22 mouse cellular contexts compared by ENCODE assay signal in the genomic region with DNA sequence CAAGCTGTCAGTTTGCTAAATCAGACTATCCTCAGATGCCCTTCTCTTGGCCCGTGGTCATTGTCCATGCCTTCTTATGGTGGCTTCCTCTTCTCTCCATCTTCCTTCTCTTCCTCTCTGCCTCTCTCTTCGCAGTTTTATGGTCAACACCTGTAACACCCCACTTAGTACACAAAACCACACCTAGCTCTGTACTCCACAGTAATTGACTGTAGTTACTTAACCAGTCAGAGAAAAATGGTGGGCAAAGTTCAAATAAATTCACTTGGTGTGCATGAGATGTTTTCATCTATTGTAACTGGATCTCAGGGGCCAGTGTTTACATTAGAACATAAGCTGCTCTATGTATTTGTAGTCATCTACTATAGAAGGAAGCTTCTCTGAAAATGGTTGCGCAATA.
DNase-seq lines count a peak whose midpoint lies in the region; ATAC-seq and TF ChIP-seq lines count a peak whose summit lies in the region.
"Had no signal": no experiment of that assay in that cellular context is flagged by ENCODE, and none has a peak within 500 bp of the region (broad histone marks: within the 10 kb centered on the region; RNA-seq: fewer than 3 reads in every experiment).

No protein-coding gene starts in this region.

- DNase-seq in large intestine, adult 2 months (ENCODE audit: low read depth, low spot score): peak; percentile 25
- DNase-seq in layer of hippocampus, postnatal 25 days (ENCODE audit: extremely low spot score in 1 of 2, low spot score in 1 of 2): no peak
- DNase-seq in left cerebral cortex, adult 11 months (ENCODE audit: low spot score): no peak
- no peak for DNase-seq in hindbrain, embryonic 14.5 days (ENCODE audit: low spot score)
- DNase-seq in layer of hippocampus, adult 9-10 months (ENCODE audit: low spot score): no peak
- DNase-seq: adrenal gland, adult 2 months; adrenal gland, postnatal 10 days; adrenal gland, postnatal 25 days; B cell, adult 2 months; cerebellum, adult 11 months; cerebellum, adult 18-20 months; cerebellum, adult 8-10 months; cerebellum, adult 9-11 months; cerebellum, postnatal 14 days; cerebellum, postnatal 36 days; forebrain, postnatal 0 days had no signal

- no peaks in the 10 kb centered on the region for H3K9me3 ChIP-seq in intestine, embryonic 16.5 days (ENCODE audit: control insufficient read depth, low read length)
- no peaks in the 10 kb centered on the region for H3K9me3 ChIP-seq in hindbrain, embryonic 14.5 days (ENCODE audit: control insufficient read depth, low read length)
- H3K9me3 ChIP-seq: embryonic facial prominence, embryonic 10.5 days; embryonic facial prominence, embryonic 12.5 days; forebrain, embryonic 13.5 days; forebrain, embryonic 15.5 days had no signal

- H3K4me3 ChIP-seq in C2C12 (ENCODE audit: insufficient read depth, poor library complexity, severe bottlenecking): no peak overlapping the region
- H3K4me3 ChIP-seq in intestine, embryonic 16.5 days (ENCODE audit: low read length): no peak overlapping the region
- H3K4me3 ChIP-seq in hindbrain, embryonic 14.5 days (replicated peaks; ENCODE audit: low read length): no peak overlapping the region
- H3K4me3 ChIP-seq: embryonic facial prominence, embryonic 10.5 days; embryonic facial prominence, embryonic 12.5 days; forebrain, embryonic 13.5 days; forebrain, embryonic 15.5 days had no signal

- H3K27me3 ChIP-seq in C2C12 (ENCODE audit: control insufficient read depth, insufficient read depth, insufficient read length): no peaks in the 10 kb centered on the region
- H3K27me3 ChIP-seq in intestine, embryonic 16.5 days (replicated peaks; ENCODE audit: control insufficient read depth, insufficient read depth, low read length): no peaks in the 10 kb centered on the region
- H3K27me3 ChIP-seq in hindbrain, embryonic 14.5 days (ENCODE audit: control insufficient read depth, insufficient read depth, low read length): no peaks in the 10 kb centered on the region
- H3K27me3 ChIP-seq: embryonic facial prominence, embryonic 12.5 days; forebrain, embryonic 13.5 days; forebrain, embryonic 15.5 days had no signal

- H3ac ChIP-seq in C2C12 (ENCODE audit: control insufficient read depth, insufficient read length, low read depth): no peak overlapping the region

- no peaks in the 10 kb centered on the region for H3K36me3 ChIP-seq in C2C12 (ENCODE audit: control insufficient read depth, insufficient read depth)
- no peaks in the 10 kb centered on the region for H3K36me3 ChIP-seq in intestine, embryonic 16.5 days (ENCODE audit: control insufficient read depth, insufficient read depth, low read length)
- no peaks in the 10 kb centered on the region for H3K36me3 ChIP-seq in hindbrain, embryonic 14.5 days (replicated peaks; ENCODE audit: control insufficient read depth, insufficient read depth)
- H3K36me3 ChIP-seq: embryonic facial prominence, embryonic 10.5 days; embryonic facial prominence, embryonic 12.5 days; forebrain, embryonic 15.5 days had no signal

- no peaks in the 10 kb centered on the region for H3K79me2 ChIP-seq in C2C12 (ENCODE audit: control insufficient read depth, insufficient read depth)

- H3K4me2 ChIP-seq in intestine, embryonic 16.5 days (ENCODE audit: low read depth, low read length): no peak overlapping the region
- H3K4me2 ChIP-seq in hindbrain, embryonic 14.5 days (replicated peaks): no peak overlapping the region
- H3K4me2 ChIP-seq: embryonic facial prominence, embryonic 12.5 days; forebrain, embryonic 13.5 days; forebrain, embryonic 15.5 days had no signal

- TF ChIP-seq CTCF in C2C12 (IDR thresholded peaks at IDR 0.05; ENCODE audit: control insufficient read depth, insufficient read depth, insufficient read length): no peak

- 84% methylated on average over 3 of the region's 3 CpGs for WGBS in intestine, embryonic 16.5 days
- 35% methylated on average over 3 of the region's 3 CpGs for WGBS in large intestine, adult 2 months
- WGBS in hindbrain, embryonic 14.5 days: 86% methylated on average over 3 of the region's 3 CpGs

- H3K27ac ChIP-seq in intestine, embryonic 16.5 days (ENCODE audit: low read length): no peak overlapping the region
- H3K27ac ChIP-seq in hindbrain, embryonic 14.5 days: no peak overlapping the region
- H3K27ac ChIP-seq: embryonic facial prominence, embryonic 10.5 days; embryonic facial prominence, embryonic 12.5 days; forebrain, embryonic 13.5 days; forebrain, embryonic 15.5 days had no signal

- no peaks in the 10 kb centered on the region for H3K79me3 ChIP-seq in C2C12 (ENCODE audit: low read depth)

- no peak overlapping the region for H3K9ac ChIP-seq in intestine, embryonic 16.5 days (ENCODE audit: low read depth, low read length)
- no peak overlapping the region for H3K9ac ChIP-seq in hindbrain, embryonic 14.5 days
- H3K9ac ChIP-seq: embryonic facial prominence, embryonic 12.5 days; forebrain, embryonic 13.5 days; forebrain, embryonic 15.5 days; forebrain, postnatal 0 days had no signal

- H3K4me1 ChIP-seq in intestine, embryonic 16.5 days (ENCODE audit: control insufficient read depth, insufficient read depth, low read length): no peaks in the 10 kb centered on the region
- no peaks in the 10 kb centered on the region for H3K4me1 ChIP-seq in hindbrain, embryonic 14.5 days (replicated peaks; ENCODE audit: control insufficient read depth, insufficient read depth, low read length)
- H3K4me1 ChIP-seq: embryonic facial prominence, embryonic 10.5 days; embryonic facial prominence, embryonic 12.5 days; forebrain, embryonic 13.5 days; forebrain, embryonic 15.5 days had no signal

- ATAC-seq in intestine, embryonic 16.5 days: peak; percentile 88
- ATAC-seq in hindbrain, embryonic 14.5 days (ENCODE audit: low FRiP score): no peak
- ATAC-seq: forebrain, embryonic 13.5 days; forebrain, embryonic 15.5 days; forebrain, postnatal 0 days had no signal

TF ChIP-seq in C2C12, 6 proteins besides CTCF, POLR2A, EP300 and RAD21:
- no peak for TF ChIP-seq FOSL1 (IDR thresholded peaks at IDR 0.05; ENCODE audit: insufficient read depth, low read length, poor library complexity, severe bottlenecking)
- TF ChIP-seq USF1 (IDR thresholded peaks at IDR 0.05; ENCODE audit: low read depth): no peak
- TF ChIP-seq MAX (IDR thresholded peaks at IDR 0.05): no peak
- TF ChIP-seq CEBPB (IDR thresholded peaks at IDR 0.05; ENCODE audit: low read depth): peak; percentile 40
- TF ChIP-seq MYOD1 (IDR thresholded peaks at IDR 0.05; ENCODE audit: control insufficient read depth, insufficient read length, low read depth): no peak
- TF ChIP-seq MYOG (IDR thresholded peaks at IDR 0.05; ENCODE audit: control insufficient read depth, extremely low read depth, insufficient read length): no peak
TF ChIP-seq in C2C12: peak in this region for 1.
